8 mouse cellular contexts compared by ENCODE assay signal in the genomic region with DNA sequence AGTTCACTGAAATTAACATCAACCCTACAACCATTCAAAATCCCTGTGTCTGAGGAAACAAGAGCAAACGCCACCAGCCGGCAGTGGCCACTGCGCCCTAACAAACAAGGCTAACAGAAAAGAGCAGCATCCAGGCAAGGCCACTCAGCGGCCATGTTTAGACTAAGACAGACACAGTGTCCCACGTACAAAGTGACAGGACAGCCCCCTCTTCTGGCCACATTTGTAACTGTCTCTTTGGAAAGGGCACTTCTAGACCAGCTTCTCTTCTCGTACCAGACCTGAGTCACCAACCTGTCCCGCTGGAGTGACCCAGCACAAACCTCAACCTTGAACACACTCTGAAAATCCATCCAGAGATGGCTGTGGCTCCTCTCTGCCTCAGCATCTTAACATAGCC.
DNase-seq lines count a peak whose midpoint lies in the region; ATAC-seq and TF ChIP-seq lines count a peak whose summit lies in the region.

No protein-coding gene starts in this region.

- no peak overlapping the region for H3K9ac ChIP-seq in heart, embryonic 12.5 days
- H3K9ac ChIP-seq in midbrain, embryonic 15.5 days = no peak overlapping the region

- no peak overlapping the region for H3K27ac ChIP-seq in heart, embryonic 12.5 days (ENCODE audit: poor library complexity, severe bottlenecking)
- H3K27ac ChIP-seq in limb, embryonic 10.5 days = no peak overlapping the region
- H3K27ac ChIP-seq in midbrain, embryonic 15.5 days = 0 out of 2 replicates have a peak overlapping the region, but pooled peaks have one; percentile 7
- H3K27ac ChIP-seq in testis, adult 2 months (ENCODE audit: control insufficient read depth, insufficient read depth, low read depth, low read length) = no peak overlapping the region

- no peak for TF ChIP-seq POLR2A in testis, adult 2 months (IDR thresholded peaks at IDR 0.05; ENCODE audit: control insufficient read depth, low read depth, low read length)

- H3K4me1 ChIP-seq in heart, embryonic 12.5 days (replicated peaks) = peaks cover 25% of the 10 kb centered on the region
- peaks cover 25% of the 10 kb centered on the region for H3K4me1 ChIP-seq in limb, embryonic 10.5 days
- H3K4me1 ChIP-seq in midbrain, embryonic 15.5 days = peaks cover 23% of the 10 kb centered on the region
- no peaks in the 10 kb centered on the region for H3K4me1 ChIP-seq in testis, adult 2 months (ENCODE audit: control insufficient read depth, insufficient read depth, low read length)

- no peaks in the 10 kb centered on the region for H3K9me3 ChIP-seq in heart, embryonic 12.5 days (replicated peaks)
- H3K9me3 ChIP-seq in limb, embryonic 10.5 days (replicated peaks) = no peaks in the 10 kb centered on the region
- no peaks in the 10 kb centered on the region for H3K9me3 ChIP-seq in midbrain, embryonic 15.5 days

- H3K4me3 ChIP-seq in heart, embryonic 12.5 days = no peak overlapping the region
- no peak overlapping the region for H3K4me3 ChIP-seq in limb, embryonic 10.5 days
- H3K4me3 ChIP-seq in midbrain, embryonic 15.5 days = no peak overlapping the region
- no peak overlapping the region for H3K4me3 ChIP-seq in testis, adult 2 months (ENCODE audit: control insufficient read depth, low read depth, low read length)

- ATAC-seq in heart, embryonic 12.5 days (ENCODE audit: insufficient number of reproducible peaks, low FRiP score) = 0 out of 2 replicates have a peak, but pooled peaks have one; percentile 26
- ATAC-seq in midbrain, embryonic 15.5 days (replicated peaks) = no peak

- H3K36me3 ChIP-seq in heart, embryonic 12.5 days = peaks cover 12% of the 10 kb centered on the region
- no peaks in the 10 kb centered on the region for H3K36me3 ChIP-seq in limb, embryonic 10.5 days
- no peaks in the 10 kb centered on the region for H3K36me3 ChIP-seq in midbrain, embryonic 15.5 days (replicated peaks)
- no peaks in the 10 kb centered on the region for H3K36me3 ChIP-seq in testis, adult 2 months (ENCODE audit: control insufficient read depth, insufficient read depth, low read length)

- H3K27me3 ChIP-seq in heart, embryonic 12.5 days (replicated peaks) = no peaks in the 10 kb centered on the region
- H3K27me3 ChIP-seq in limb, embryonic 10.5 days (ENCODE audit: low read depth, poor library complexity, severe bottlenecking) = peaks cover 33% of the 10 kb centered on the region
- H3K27me3 ChIP-seq in midbrain, embryonic 15.5 days (replicated peaks) = no peaks in the 10 kb centered on the region
- no peaks in the 10 kb centered on the region for H3K27me3 ChIP-seq in testis, adult 2 months (ENCODE audit: control insufficient read depth, insufficient read depth, low read length)

- TF ChIP-seq CTCF in testis, adult 2 months (IDR thresholded peaks at IDR 0.05; ENCODE audit: control insufficient read depth, insufficient read depth, insufficient replicate concordance, low read depth, low read length) = peak; percentile 42; the same call in 1 of the 2 replicates

- H3K4me2 ChIP-seq in heart, embryonic 12.5 days = no peak overlapping the region
- no peak overlapping the region for H3K4me2 ChIP-seq in midbrain, embryonic 15.5 days

- 48% methylated on average over 7 of the region's 7 CpGs for WGBS in heart, embryonic 12.5 days
- WGBS in limb, embryonic 10.5 days = 44% methylated on average over 7 of the region's 7 CpGs
- 38% methylated on average over 7 of the region's 7 CpGs for WGBS in midbrain, embryonic 15.5 days

- DNase-seq in left cerebral cortex, adult 18-20 months (ENCODE audit: low spot score in 2 of 2) = peak; percentile 27 to 56
- DNase-seq in left cerebral cortex, adult 8-10 months (ENCODE audit: low spot score in 2 of 2) = no peak
- DNase-seq in adrenal gland, adult 2 months = peak; percentile 79
- DNase-seq in embryo, embryonic 11 days = peak; percentile 83
- peak; percentile 71 for DNase-seq in limb, embryonic 10.5 days (ENCODE audit: low spot score)

Comparison
In these comparisons a context has a peak if more than half of its experiments do, and no peak if none do; other contexts are left out.
1. DNase-seq: peak in left cerebral cortex, adult 18-20 months (2 of 2), adrenal gland, adult 2 months (single experiment), embryo, embryonic 11 days (single experiment) and limb, embryonic 10.5 days (single experiment); none in left cerebral cortex, adult 8-10 months (0 of 2).